Mouse (Mus musculus): ENCODE data around the gene Nlgn2. TPM values are rescaled to one million over a fixed set of nuclear protein-coding genes. Genes with fewer than 3 reads are reported as not detected.

The Nlgn2 gene
- total RNA-seq, 2 experiments from 2014 or later, result 227 to 245 TPM

DNA sequence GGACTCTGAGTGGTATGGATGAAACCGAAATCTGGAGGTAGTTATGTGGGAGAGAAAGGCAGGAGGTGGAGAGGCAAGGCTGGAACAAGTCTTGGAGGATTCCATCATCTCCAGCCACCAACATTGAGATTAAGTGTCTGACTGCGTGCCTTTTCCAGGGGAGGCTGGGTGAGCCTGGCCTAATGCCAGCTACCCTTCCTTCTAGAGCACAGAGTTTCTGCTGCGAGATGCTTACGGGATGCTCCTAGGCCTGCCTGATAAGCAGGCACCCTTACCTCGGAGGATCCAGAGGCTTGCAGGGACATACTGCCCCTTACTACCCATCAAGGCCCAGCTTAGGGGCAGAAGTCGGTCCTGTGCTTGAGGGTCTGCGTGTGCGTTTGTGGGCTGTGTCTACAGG lies 4.0 kb downstream of the Nlgn2 start:
- DNase-seq (ENCODE audit: low spot score in 2 of 2), result no peak

DNA sequence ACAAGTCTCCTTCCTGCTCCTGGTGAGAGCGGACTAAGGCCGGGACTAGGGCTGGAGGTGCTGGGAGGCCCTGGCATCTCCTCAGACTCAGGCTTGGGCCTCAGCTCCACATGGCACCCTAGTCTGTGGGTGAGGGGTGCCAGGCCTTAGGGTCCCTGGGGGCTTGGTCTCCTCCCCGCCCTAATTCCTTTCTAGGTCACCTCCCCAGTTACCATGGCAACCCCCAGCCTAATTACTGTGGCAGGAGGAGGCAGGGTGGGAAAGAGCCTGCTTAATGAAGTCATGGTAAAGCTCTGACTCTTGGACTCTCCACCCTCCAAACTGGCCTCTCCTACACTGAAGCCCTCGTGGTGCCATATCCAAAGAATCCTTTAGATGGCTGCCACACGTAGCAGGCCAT lies 8.8 kb downstream of the Nlgn2 start:
- no peak for DNase-seq (ENCODE audit: low spot score in 2 of 2)

DNA sequence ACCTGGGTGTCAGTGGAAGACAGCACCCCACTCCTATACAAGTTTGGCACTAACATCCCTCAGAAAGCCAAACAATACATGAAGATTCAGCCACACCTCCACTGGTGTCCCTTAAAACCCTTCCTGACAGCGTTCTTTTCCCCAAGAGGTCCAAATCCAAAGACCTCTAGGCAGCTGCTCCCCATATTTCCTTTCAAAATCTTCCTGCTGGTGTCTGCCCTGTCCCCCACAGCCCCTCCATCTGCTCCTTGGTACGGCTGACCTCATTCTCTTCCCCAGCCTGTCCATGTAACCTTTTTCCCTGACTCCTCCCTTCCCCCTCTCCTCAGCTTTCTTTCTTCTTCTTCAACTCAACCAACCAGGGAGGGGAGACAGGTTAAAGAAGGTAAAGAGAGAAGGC lies 14.1 kb downstream of the Nlgn2 start:
- DNase-seq (ENCODE audit: low spot score in 2 of 2), result no peak

DNA sequence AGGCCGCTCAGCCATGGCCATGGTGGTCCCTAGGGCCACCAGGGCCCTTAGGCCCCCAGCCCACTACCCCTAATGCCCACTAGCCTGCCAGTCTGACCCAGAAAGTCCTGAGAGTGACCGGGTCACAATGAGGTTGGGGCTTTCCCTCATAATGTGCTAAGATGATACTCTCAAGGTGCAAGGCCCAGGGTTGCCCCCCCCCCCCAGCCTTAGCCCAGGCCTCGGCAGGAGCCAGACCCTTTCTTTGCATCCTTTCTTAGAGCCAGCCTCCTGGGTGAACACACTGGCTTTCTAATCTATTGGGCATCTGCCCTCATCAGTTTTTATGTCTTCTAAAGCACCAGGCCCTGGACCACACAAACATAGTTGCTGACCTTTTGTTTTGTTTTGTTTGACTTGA lies 15.5 kb downstream of the Nlgn2 start, which contains the start of gene Spem1:
Spem1 (minus strand) TSS at position 101 of the 400 bp plus-strand sequence.
- DNase-seq (ENCODE audit: low spot score in 2 of 2), result no peak

DNA sequence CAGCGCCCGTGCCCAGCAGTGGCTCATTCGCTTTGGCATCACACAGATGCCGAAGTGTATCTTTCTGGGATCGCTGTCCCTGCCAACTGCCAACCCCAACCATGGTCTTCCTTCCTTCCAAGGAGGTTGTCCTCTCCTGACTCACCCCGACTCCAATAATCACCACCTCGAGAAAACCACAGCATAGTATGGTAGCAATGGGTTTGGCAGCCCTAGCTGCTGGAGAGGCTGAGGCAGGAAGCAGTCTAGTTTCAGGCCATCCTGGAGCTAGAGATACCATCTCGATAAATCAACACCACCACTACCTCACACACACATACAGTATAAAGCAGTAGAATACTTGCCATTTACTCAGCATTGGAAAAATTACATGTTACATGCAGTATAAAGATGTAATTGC lies 18.7 kb downstream of the Nlgn2 start:
- DNase-seq (ENCODE audit: low spot score in 2 of 2), result no peak

DNA sequence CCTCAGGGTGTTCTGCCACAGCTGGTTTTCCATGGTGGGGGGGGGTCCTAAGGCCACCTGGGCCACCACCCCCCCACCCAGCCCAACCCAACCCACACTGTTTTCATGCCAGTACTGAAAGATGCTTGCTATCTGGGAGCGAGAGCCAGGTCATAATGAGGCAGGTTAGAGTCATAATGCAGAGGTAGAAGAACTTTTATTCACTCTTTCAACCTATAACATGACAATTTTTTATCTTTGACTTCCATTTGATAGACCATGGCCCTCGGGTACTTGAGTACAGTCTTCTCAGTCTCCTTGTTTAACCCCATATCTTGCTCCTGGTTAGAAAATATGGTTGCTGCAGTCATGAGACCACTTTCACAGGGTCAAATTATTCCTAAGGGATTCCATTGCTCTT lies 19.2 kb downstream of the Nlgn2 start, which contains the start of gene Spem2:
Spem2 (minus strand) TSS at position 101 of the 400 bp plus-strand sequence.
- DNase-seq (ENCODE audit: low spot score in 2 of 2), result no peak

DNA sequence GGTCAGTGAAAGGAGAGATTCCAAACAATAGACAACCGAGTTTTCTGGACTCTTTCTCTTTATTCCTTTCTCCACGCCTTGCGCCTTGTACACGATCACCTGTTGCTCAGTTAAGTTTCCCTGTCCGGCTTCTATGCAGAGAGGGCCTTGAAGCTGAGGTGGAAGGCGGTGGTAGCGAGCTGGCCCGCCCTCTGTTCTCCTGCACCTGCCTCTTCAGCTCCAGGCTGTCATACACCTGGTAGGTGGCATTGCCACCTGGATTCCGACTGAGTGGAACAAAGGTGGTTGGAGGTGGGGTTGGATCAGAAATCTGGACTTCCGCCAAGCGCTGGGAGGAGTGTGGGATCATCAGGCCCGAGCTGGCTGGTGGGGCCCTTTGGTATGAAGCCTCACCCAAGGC lies 21.1 kb downstream of the Nlgn2 start:
- DNase-seq (ENCODE audit: low spot score in 2 of 2), result no peak

DNA sequence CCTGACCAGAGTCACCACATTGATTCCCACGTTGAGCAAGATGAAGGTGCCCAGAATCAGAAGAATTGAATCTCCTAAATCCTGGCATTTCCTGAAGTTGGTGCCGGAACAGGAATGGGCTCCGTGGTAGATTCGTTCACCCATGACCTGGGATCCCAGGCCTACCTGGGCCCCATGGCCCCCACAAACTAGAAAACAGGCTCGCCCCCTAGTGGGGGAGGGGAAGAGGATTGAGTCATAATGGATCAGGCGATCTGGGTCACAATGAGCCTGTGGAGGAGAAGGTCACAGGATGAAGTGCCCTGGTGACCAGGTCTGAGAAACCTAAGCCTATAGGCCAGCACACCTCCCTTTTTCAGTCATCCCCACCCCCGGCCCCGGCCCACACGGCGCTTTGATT lies 22.4 kb downstream of the Nlgn2 start, which contains the start of gene Gm39566:
Gm39566 (minus strand) TSS at position 144 of the 400 bp plus-strand sequence.
- DNase-seq (ENCODE audit: low spot score in 2 of 2), result no peak

DNA sequence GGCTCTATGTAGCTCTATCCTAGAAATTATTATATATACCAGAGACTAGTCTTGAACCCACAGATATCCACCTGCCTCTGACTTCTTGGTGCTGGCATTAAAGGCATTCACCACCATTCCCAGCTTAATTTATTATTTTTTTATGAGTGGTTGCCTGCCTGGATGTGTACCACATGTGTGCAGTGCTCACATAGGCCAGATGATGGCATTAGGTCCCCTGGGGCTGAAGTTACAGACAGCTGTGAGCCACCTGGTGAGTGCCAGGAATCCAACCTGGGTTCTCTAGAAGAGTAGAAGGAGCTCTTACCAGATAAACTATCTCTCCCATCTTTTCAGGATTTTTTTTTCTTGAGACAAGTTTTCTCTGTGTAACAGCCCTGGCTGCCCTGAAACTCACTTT lies 27.3 kb downstream of the Nlgn2 start:
- DNase-seq (ENCODE audit: low spot score in 2 of 2), result no peak

DNA sequence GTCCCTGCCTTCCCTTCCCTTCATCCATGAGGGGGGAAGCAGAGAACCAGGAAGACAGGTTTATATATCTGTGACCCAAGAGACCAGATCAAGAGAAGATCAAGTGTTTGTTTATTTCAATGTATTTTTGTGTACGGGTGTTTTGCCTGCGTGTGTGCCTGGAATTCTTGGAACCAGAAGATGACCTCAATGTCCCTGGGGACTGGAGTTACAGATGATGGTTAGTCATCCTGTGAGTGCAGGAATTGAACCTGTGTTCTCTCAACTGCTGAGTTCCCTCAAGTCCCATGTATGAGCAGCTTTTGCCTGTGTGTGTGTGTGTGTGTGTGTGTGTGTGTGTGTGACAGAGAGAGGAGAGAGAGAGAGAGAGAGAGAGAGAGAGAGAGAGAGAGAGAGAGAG lies 29.9 kb downstream of the Nlgn2 start:
- DNase-seq (ENCODE audit: low spot score in 2 of 2), result no peak

DNA sequence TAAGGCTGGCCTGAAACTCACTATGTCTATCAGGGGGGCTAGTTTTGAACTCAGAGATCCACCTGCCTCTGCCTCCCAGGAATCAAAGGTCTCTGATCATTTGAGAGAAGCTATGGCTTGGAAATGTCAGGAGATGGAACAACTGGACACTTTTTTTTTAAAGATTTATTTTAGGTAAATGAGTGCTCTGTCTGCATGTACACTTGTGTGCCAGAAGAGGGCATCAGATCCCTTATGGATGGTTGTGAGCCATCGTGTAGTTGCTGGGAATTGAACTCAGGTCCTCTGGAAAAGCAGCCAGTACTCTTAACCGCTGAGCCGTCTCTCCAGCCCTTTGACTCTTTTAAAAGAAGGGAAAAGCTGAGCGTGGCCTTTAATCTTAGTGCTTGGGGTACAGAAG lies 31.2 kb downstream of the Nlgn2 start:
- no peak for DNase-seq (ENCODE audit: low spot score in 2 of 2)

DNA sequence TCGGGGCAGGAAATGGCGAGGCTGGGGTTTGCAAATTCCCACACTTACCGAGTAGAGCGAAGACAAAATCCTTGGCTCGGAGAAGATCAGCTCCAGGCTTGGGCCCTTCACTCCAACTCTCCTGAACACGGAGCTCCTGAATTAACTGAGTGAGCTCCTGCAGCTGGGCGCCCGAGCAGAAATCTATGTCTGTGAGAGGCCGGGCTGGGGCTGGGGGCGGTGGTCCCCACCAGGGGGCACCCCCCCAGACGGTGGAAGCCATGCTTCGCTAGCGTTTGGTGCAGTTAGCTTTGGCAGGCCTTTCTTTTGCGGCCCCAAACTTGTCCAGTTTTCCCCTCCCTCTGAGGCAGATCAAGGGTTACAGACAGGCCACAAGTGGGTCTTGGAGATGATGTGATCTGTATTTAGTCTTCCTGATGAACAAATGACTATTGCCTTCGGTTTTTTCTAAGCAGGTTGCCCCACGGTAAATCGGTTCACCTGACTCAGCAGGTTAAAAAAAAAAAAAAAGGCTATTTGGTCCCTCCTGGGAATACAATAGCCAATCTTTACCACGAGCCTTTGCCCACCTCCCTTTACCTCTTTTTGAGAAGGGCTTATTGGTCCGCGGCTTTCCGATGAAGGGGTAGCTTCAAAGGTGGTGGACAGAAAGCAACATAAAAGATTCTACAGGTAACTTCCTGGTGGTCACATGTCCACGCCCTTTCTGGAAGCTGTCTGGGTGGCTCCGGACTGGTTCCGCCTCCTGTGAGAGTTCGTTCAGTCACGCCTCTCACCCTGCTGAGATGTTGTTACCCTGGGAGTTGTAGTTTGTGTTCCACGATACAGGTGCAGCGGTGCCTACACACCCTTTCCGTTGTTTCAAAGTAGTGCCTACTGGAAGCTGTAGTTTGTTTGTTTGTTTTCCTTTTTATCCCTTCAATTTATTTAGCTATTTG lies 32.3 kb downstream of the Nlgn2 start, which contains the start of gene Tmem102:
Tmem102 (minus strand) TSS at position 653 of the 938 bp plus-strand sequence.
- no peak for DNase-seq (ENCODE audit: low spot score in 2 of 2)

DNA sequence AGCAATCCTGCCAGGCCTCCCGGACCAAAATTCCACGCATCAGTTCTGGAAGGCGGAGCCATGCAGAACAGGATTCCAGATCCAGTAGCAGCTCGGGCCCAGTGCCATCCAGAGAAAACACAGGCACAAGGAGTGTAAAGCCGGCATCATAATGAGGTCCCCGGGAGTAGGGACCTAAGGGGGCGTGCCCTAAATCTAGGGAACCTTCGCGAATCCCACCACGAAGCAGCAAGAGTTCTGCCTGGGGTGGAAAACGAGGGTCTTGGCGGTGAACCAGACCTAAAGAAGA lies 33.0 kb downstream of the Nlgn2 start:
- DNase-seq (ENCODE audit: low spot score in 2 of 2), result no peak

DNA sequence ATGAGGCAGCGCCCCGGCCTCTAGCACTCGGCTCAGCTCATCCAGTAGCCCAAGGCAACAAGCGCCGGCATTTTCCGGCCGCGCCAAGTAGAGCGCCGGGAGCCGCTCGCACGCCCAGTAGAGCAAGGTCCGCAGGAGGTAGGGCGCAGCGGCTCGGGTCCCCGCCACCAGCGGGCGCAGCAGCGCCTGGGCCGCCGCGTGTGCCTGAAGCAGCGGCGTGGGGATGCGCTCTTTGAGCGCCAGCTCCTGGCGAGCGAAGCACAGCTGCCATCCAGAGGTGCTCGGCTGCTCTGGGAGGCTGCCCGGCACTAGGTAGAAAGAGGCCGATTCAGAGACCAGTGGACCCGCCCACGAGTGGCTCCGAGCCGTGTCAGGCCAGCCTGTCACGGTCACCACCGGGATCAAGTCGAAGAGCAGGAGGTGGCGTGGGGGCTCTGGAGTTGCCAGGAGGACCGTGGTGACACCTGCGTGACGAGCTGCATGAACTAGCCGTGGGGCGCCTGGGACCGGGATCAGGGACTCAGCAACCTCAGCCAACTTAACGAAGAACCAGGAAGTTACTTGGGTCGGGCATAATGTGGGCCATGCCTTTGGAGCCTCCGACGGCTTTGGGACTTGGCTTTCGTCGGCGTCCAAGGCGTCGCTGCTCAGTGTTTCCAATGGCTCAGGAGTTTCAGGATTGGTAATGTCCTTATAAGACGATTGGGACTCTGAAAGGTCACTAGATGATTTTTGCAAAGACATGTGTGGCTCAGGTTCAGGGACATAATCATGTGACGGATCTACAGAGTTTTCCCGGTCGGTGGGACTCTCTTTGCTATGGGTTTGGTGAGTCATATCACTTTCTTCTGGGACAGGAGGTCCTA lies 33.6 kb downstream of the Nlgn2 start:
- DNase-seq (ENCODE audit: low spot score in 2 of 2), result peak; percentile 62 to 75

DNA sequence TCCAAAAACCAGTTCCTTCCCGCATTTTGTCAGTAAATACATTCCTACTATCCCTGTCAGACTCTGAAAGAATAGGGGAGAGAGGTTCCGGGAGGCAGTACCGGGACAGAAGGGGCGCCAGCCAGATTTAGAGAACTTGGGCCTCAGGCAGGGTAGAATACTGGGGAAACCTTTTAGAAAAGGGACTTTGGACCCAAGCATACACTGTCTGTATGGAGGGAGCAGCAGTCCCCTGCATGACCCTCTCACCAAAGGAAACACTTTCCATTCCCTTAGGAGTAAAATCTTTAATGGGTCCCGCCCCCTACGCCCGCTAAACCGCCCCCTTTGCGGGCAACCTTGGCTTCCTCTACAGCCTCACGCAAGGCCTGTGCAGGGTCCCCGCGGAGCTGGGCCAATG lies 34.3 kb downstream of the Nlgn2 start:
- no peak for DNase-seq (ENCODE audit: low spot score in 2 of 2)

DNA sequence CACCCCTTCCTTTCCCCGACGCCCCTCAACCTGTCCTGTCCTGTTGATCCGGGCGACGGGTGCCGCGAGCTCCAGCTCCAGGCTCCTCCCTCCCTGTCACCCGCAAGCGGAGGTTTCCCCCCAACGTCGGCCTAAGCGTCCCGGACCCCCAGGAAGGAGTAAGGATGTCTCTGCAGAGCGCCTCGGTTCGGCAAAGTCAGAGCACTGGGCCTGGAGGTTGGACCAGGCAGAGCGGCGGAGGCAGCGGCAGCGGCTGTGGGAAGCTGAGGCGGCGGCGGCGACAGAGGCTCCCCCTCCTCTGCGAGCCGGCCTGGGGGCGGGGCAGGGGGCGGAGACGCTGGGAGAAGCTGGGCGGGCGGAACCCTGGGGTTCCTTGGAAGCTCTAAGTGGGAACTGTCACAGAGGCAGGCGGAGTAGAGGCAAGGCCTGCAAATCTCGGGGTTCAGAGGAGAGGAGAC lies 34.9 kb downstream of the Nlgn2 start:
- peak; percentile 80 to 89 for DNase-seq (ENCODE audit: low spot score in 2 of 2)

DNA sequence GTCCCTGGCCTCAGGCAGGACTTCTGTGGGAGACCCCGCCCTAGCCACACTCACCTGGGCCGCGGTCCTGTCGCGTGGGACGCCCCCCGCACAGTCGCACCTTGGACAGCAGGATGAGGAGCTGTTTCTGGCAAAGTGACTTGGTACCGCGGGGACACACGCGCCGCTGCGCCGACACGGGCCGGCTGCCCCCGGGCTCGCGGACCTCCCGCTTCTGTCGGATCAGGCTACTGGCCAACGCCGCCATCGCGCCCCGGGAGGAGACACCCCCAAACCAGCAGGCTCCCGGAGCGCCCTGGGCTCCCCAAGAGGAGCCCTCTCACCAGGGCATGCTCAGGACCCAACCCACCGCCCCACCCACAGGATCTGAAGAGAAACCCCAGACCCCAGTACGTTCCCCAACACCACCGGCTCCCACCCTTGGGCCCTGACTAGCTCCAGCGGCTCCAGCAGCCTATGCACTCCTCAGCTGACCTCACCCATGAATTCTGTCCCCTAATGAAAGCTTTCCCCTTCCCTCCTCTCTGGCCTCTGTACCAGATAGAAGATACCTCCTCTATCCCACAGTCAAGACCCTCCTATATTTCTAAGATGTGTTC lies 36.1 kb downstream of the Nlgn2 start, which contains the start of gene Fgf11:
Fgf11 (minus strand) TSS at position 479 of the 599 bp plus-strand sequence.
- peak in 1 of 2 experiments; percentile 47 for DNase-seq (ENCODE audit: low spot score in 2 of 2)

DNA sequence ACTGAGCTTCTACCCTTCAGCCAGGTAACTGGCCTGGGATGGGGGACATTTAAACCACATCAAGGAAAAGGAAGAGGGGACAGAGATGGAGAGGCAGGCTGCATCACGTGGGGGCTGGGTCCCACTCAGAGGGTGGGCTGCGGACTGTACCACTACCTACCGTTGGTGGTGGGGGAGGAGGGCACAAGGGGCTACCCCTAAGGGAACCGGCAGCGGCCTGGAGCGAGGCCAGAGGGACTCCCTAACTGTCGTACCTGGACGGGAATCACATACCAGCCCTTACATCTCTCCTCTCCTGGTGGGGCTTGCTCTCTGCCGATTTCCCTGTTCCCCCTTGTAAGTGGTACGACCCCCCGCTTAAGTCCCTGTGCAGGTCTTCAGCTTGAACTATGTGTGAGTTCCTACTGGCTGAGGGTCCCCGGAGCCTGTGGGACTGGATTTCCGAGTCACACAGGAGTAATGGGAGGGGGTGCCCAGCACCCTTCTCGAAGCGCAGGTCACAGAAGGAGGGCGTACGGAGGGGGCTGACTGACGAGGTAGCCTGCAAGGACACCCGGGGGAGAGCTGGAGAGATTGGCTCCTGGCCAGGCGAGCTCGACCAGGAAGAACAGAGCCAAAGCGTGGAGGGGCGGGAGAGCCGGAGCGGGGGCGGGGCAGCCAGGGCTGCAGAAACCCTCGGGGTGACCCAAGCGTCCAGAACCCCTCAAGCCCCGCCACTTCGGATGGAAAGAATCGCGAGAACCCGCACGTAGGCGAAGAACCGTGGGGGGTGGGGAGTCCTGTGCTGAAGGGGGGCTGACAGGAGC lies 37.0 kb downstream of the Nlgn2 start:
- DNase-seq (ENCODE audit: low spot score in 2 of 2), result peak; percentile 79 to 85

DNA sequence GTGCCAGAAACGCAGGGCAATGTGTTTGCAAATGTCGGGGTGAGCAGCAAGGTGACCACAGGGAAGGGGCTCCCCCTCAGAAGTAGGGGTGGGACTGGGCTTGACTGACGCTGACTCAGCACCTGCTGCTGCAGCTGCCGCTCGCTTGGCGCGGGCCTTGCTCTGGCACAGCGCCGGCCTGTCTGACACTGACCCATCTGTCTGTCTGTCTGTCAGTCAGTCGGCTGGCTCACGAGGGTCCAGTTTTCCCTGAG lies 37.5 kb downstream of the Nlgn2 start:
- peak; percentile 78 to 79 for DNase-seq (ENCODE audit: low spot score in 2 of 2)

DNA sequence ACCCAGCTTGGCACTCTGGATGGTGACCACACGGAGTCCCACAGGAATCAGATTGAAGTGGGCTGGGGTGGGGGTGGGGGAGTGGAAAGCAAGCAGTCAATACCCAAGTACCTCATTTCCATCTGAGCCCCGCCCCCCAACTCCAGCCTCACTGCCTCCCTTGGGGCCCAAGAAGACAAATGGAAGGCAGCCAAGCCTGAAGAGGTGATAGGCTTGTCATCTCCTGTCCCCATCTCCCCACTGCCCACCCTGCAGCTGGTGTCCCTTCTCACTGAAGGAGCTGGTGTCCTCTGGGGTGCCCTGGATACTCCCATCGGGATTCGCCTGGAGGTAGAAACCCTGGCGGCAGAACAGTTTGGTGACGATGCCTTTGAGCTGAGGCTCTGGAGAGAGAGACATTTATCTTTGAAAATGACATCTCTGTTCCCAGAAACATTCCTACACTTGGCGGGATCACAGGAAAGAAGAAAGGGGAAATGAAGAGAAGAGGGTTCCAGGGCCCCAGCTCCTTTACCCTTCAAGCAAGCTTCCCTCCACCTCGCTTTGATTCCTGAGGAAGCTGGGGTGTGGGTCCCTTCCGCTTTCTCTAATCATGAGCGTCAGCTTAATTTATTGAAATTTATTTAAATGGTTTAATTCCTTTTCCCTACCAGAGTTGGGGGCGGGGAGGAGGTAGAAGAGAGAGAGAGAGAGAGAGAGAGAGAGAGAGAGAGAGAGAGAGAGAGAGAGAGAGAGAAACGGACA lies 38.0 kb downstream of the Nlgn2 start:
- DNase-seq (ENCODE audit: low spot score in 2 of 2), result peak; percentile 38 to 46

Measured in layer of hippocampus, postnatal 10 days (tissue).